Mouse (Mus musculus): ENCODE measurements at regions not wholly inside any gene's neighbourhood (a gene's known extent, or its start where the extent isn't known, plus 50 kb on each side); places are given as distances from the start of the nearest gene placed in this dataset.

DNA sequence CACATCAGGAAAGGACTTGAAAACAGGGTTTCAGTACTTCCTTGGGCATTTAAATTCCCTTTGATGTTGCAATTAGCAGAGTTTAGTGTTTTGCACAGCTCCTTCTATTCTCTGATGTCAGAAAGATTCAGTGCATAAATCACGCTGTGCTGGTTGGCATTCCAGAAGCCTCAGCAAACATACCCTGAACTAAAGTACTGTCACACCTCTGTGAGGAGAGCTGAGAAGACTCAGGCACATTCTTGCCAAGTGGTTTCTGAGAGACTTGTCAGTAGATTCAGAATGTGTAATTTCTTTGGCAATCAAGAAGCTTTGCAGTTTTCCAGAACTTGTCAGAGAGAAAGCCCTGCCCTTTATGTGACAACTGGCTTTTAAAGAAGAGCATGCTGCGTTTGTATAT lies 192.4 kb upstream of the 2610001J05Rik start:
- no peak for DNase-seq (ENCODE audit: low read depth, low spot score)

DNA sequence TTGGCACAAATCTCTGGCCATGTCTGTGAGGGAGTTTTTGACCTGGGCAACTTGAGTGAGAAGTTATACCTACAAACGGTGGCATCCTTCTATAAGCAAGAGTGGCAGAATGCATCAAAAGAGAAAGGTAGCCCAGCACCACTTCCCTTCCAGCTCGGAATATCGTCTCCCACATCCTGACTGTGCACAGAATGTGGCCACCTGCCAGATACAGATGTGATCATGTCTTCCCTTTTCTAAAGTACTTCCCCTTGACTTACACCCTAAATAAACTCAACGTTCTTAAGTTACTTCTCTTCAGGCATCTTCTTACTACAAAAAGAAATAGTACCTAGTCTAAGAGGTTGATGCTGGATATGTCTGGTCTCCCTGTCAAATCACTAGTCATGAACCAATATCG lies 175.2 kb upstream of the 2610001J05Rik start:
- no peak for DNase-seq (ENCODE audit: low read depth, low spot score)

DNA sequence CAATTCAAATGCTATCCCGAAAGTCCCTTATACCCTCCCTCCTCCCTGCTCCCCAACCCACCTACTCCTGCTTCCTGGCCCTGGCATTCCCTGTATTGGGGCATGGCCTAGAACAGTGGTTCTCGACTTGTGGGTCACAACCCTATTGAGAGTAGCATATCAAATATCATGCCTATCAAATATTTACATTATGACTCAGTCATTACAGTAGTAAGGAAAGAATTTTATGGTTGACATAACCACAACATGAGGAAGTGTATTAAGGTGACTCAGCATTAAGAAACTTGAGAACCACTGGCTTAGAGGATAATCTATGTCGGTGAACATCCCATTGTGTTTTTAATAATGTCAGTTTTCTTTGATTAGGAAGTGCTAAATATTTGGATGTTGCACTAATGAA lies 173.3 kb upstream of the 2610001J05Rik start:
- peak; percentile 90 for DNase-seq (ENCODE audit: low read depth, low spot score)

DNA sequence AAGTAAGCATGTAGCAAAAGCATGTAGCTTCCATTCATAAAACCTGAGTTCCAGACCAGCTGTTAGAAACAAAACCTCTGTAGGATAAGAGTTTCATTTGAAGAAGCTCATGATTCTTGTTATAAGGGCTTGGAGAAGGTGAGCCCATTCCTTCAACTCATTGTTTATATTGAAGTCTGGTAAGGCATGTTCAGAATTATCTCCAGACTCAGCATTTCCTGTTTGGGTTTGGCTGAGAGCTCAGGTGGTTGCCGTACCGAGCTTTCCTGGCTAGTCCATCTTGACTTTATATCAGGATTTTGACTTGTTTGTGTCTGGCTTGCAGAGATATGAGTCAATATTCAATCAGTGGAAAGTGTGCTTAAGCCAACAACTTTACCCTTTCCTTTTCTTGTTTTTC lies 154.6 kb upstream of the 2610001J05Rik start:
- DNase-seq (ENCODE audit: low read depth, low spot score), result no peak

DNA sequence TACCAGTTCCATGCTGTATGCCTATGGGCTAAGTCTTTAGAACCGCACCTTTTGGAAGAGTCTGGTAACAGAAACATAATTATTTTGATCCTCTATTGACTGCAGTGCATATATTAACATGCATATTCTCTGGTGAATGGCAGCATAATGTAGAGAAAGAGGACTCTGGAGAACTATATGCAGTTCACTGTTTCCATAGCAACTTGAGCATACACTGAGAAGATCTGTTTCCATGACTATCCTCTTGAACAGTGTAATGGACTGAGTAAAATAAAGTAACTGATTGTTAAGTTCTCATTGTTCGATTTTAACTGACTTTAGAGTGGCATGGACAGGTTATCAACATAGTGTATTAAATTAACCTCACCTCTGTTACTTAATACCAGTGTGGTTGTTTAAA lies 147.6 kb upstream of the 2610001J05Rik start:
- no peak for DNase-seq (ENCODE audit: low read depth, low spot score)

DNA sequence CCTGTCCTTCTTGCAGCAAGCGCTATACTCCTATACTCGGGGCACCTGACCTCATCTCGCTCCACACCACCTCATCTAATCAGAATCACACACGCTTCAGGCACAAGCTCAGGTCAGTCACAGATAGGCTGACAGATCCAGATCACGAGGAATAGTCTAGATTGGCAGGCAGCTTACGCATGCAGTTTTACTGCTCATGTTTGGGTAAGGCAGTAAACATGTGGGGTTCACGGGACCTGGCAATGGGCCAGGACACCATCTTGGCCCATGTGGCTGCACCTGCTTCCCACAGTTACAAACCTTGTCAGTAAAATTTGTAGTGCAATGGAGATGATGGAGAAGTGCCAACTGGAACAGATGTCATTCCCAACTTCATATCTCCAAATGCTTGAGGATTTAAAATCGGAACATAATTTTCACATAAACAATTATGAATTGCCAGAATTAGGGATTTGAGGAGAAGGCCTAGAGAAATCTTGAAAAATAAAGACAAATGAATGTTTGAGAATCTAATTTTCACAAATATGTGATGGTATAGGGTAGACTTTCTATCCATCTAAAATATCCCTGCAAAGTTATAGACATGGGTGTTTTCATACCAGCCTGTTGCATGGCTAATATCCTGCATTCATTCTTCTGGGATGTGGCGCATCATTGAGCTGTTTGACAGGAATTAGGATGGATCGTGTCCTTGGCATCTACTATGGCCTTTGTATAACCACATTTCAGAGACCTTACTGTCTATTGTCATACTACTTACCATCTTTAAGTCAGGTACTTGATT lies 111.5 kb upstream of the 2610001J05Rik start:
- no peak for DNase-seq (ENCODE audit: low read depth, low spot score)

DNA sequence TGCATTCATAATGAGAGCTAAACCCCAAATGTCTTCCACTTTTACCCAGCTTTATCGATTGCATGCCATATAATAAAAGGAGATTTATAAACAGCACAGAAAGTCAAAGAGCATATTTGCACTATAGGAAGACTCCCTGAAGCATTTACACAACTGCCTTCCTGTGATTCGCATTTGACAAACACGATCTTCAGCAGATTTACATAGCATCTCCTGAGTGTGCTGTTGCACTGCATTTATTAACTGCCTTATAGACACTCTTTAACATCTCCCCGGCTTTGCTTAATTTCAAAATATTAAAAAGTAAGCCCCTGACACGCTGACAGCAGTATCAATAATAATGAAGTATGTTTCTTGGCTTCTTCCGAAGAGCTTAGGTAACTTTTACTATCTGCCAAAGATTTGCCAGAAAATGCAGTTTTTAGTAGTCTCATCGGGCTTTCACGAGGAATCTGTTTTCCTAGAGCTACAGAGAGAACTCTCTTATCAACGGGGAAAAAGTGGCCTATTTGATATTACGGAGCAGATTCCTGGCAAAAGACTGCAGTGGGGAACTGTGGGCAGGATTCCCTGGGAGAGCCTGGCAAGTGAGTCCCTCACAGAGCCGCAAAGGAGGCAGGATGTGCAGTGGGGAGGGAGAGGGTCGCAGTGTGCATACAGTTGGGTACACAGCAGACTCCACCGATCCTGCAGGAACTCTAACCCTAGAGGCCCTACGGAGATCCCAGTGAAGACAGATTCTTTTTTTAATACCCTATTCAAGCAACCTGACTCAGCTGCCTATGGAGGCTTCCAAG lies 103.6 kb upstream of the 2610001J05Rik start:
- DNase-seq (ENCODE audit: low read depth, low spot score), result no peak

DNA sequence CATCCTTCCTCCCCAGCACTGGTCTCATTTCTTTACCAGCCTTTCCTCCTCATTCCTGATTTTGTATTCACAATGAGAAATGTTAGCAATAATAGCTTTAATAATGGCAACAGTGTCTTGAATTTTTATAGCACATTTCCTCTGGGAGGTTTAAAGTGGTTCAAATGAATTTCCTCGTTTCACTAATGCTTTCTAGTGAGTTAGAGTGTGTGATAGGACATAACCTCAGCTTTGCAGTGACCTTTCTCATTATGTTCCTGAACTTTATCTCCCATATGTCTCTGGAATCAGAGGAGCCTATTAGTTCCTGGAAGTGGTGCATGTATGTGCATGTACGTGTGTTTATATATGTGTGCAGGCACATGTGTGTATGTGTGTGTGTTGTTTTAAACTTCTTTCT lies 93.2 kb upstream of the 2610001J05Rik start:
- no peak for DNase-seq (ENCODE audit: low read depth, low spot score)

DNA sequence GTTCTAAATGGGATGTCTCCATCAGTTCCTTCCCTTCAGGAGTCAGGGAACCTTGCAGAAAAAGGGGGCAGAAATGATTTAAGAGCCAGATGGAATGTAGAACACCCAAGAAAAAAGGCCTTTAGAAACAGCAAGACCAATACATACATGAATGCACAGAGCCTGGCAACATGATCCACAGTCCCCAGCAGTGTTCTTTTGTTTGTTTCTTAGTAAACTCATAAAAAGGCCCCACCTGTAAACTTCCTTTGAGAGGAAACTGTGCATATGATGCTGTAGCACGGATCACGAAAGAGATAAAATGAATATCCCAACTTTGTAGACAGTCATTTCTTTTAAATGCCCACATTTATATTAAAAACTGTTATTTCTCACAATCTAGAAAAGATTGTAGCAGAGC lies 92.7 kb upstream of the 2610001J05Rik start:
- DNase-seq (ENCODE audit: low read depth, low spot score), result no peak

DNA sequence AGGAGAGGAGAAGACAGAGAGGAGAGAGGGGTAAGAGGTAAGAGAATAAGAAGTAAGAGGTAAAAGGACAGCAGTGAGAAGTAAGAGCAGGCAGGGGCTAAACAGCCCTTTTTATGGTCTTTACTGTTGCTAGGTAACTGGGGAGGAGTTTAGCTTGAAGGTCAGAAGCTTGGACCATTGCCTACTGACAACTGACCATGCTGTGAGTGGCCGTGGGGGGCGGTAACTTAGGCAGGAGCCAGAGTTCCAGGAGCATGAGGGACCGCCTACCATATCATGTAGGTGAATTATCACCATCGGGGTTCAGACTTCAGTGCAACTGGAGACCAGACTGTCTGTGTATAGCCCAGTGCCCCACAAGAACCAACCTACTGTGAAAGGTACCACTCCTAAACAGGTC lies 78.3 kb upstream of the 2610001J05Rik start:
- DNase-seq (ENCODE audit: low read depth, low spot score), result no peak

DNA sequence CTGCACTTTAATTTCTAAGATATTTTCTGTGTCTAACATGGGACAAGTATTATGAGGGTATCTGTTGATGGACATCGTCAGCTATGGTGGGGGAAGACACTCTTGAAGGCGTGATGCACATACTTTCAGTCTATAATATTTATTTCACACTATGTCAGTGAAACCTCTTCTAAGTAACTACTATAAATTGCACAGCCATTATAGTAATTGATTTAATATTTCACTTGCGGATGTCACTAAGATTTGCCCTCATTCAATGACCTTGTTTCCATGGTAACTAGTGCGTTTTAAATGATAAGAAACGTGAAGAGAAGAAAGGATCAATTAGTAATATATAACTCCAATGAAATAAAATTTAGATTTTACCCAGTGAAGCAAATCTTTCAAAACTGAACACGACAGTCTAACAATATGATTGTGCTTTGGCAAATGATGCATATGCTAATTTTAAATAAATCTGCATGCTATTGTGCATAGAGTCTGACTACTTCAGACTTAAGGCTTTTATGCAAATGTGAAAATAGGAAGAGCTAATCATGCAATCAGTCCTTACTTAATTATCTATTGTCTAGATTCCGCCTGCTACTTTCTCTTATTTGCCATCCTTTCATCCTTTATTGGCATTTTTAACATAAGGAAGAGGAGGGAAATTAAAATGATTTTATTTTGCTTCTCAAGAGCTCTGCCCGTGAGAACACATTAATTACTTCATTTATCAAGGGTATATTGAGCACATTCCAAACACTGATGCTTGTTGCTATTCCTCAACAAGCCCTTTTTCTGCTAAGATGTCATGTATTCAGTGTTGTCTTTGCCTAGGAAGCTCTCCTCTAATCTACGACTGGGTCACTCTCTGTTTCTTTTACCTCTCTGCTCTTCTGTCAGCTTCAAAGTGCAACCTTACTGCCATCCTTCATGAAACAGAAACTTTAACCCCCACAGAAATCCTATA lies 49.8 kb upstream of the 2610001J05Rik start:
- DNase-seq (ENCODE audit: low read depth, low spot score), result no peak

Data from 3T3-L1 (cell line).